Mouse (Mus musculus) MEL (cell line): Measurements from ENCODE around the gene Olfr645.

ENCODE experiments used
- CTCF ChIP-seq, 3 experiments: IDR thresholded peaks in 2 of 3; conservative IDR thresholded peaks in 1 of 3; 2 replicates each; pipeline ENCODE4 v1.5.1; 2011 to 2012; ENCODE audit warnings: low read length in 3 of 3, low read depth in 2 of 3, mild to moderate bottlenecking in 2 of 3, improper control_type of control experiment in 1 of 3, inconsistent platforms in 1 of 3, mixed read lengths in 1 of 3, moderate library complexity in 1 of 3; ENCODE audit not compliant: control insufficient read depth in 1 of 3, insufficient read depth in 1 of 3, poor library complexity in 1 of 3, severe bottlenecking in 1 of 3
- E2F4 ChIP-seq: IDR thresholded peaks from 2 replicates; pipeline ENCODE4 v1.6.1; 2011; ENCODE audit warnings: low read depth, low read length, improper control_type of control experiment, borderline replicate concordance
- EP300 ChIP-seq, 2 experiments: IDR thresholded peaks; 2 replicates each; pipeline ENCODE4 v1.6.1; 2011; ENCODE audit warnings: improper control_type of control experiment in 2 of 2, low read length in 2 of 2, low read depth in 1 of 2, mild to moderate bottlenecking in 1 of 2
- MAFK ChIP-seq: IDR thresholded peaks from 2 replicates; pipeline ENCODE4 v1.6.1; 2011; ENCODE audit warnings: low read depth, mild to moderate bottlenecking, low read length, improper control_type of control experiment, borderline replicate concordance
- MYB ChIP-seq: IDR thresholded peaks from 2 replicates; pipeline ENCODE4 v1.6.1; 2011; ENCODE audit warnings: mild to moderate bottlenecking, low read depth, low read length, improper control_type of control experiment
- NELFE ChIP-seq: IDR thresholded peaks from 2 replicates; pipeline ENCODE4 v1.6.1; 2011; ENCODE audit warnings: low read depth, low read length, improper control_type of control experiment
- POLR2A ChIP-seq, 2 experiments: IDR thresholded peaks; 2 replicates each; pipeline ENCODE4 v1.6.1; 2011 to 2012; ENCODE audit warnings: low read length in 2 of 2, mild to moderate bottlenecking in 2 of 2, control low read depth in 1 of 2, improper control_type of control experiment in 1 of 2, low read depth in 1 of 2, moderate library complexity in 1 of 2; ENCODE audit not compliant: control insufficient read depth in 1 of 2, insufficient read depth in 1 of 2, poor library complexity in 1 of 2
- POLR2AphosphoS5 ChIP-seq: IDR thresholded peaks from 2 replicates; pipeline ENCODE4 v1.6.1; 2012; ENCODE audit warnings: low read depth, borderline replicate concordance, mild to moderate bottlenecking, inconsistent platforms, low read length, moderate library complexity, mixed read lengths
- SIN3A ChIP-seq: IDR thresholded peaks from 2 replicates; pipeline ENCODE4 v1.6.1; 2012; ENCODE audit warnings: low read length, improper control_type of control experiment, inconsistent platforms
- TBP ChIP-seq: IDR thresholded peaks from 2 replicates; pipeline ENCODE4 v1.8.0; 2011; ENCODE audit warnings: low read depth, low read length, improper control_type of control experiment
- TCF12 ChIP-seq: IDR thresholded peaks from 2 replicates; pipeline ENCODE4 v1.6.1; 2014; ENCODE audit warnings: low read depth, mild to moderate bottlenecking, inconsistent platforms, low read length, improper control_type of control experiment, moderate library complexity
- ZC3H11A ChIP-seq: IDR thresholded peaks from 2 replicates; pipeline ENCODE4 v1.6.1; 2012; ENCODE audit warnings: low read depth, mild to moderate bottlenecking, inconsistent platforms, low read length, improper control_type of control experiment
- ZMIZ1 ChIP-seq: IDR thresholded peaks from 2 replicates; pipeline ENCODE4 v1.6.1; 2012; ENCODE audit warnings: low read depth, mild to moderate bottlenecking, inconsistent platforms, low read length, improper control_type of control experiment, moderate library complexity
- ZNF384 ChIP-seq: IDR thresholded peaks from 2 replicates; pipeline ENCODE4 v1.6.1; 2012; ENCODE audit warnings: low read depth, mild to moderate bottlenecking, inconsistent platforms, low read length, improper control_type of control experiment

DNA sequence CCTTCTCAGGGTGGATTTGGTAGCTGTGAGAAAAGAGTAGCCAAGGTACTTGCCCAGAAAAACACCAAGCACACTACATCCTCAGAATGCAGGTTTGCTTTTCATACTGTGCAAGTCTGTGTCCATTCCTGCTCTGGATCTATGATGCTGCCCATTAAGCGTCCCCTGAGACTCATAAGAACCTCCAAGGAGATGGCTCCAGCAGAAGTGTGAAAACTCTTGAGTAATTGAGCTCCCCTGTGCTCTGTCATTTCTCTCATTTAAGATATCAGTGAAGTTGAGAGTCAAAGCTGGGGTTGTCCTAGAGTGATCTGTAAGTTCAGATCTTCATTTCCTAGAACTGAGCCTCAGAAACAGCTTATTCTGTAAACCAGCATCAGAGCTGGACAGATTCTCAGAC is 32.7 kb downstream of the Olfr645 start, which contains the start of gene Olfr642:
- TF ChIP-seq POLR2AphosphoS5: no peak
- TF ChIP-seq POLR2A (IDR thresholded peaks at IDR 0.05; ENCODE audit: control insufficient read depth in 1 of 2, insufficient read depth in 1 of 2, low read depth in 1 of 2, low read length in 2 of 2, poor library complexity in 1 of 2): no peak
- no peak for TF ChIP-seq CTCF (IDR thresholded peaks at IDR 0.05 in 2 of 3, conservative IDR thresholded peaks at IDR 0.05 in 1 of 3; ENCODE audit: control insufficient read depth in 1 of 3, insufficient read depth in 1 of 3, low read depth in 2 of 3, low read length in 3 of 3, poor library complexity in 1 of 3, severe bottlenecking in 1 of 3)
- no peak for TF ChIP-seq E2F4
- no peak for TF ChIP-seq MAFK
- TF ChIP-seq ZC3H11A: no peak
- no peak for TF ChIP-seq EP300 (IDR thresholded peaks at IDR 0.05; ENCODE audit: low read depth in 1 of 2, low read length in 2 of 2)
- TF ChIP-seq MYB: no peak
- TF ChIP-seq SIN3A: no peak
- no peak for TF ChIP-seq ZNF384
- TF ChIP-seq NELFE: no peak
- TF ChIP-seq TBP: no peak
- TF ChIP-seq ZMIZ1: no peak
- TF ChIP-seq TCF12: no peak
